Mouse (Mus musculus) left cerebral cortex, postnatal 36 days (tissue): Measurements from ENCODE around the gene Plxna1. TPM values are rescaled to one million over a fixed set of nuclear protein-coding genes. Genes with fewer than 3 reads are reported as not detected.

ENCODE experiments used
- DNase-seq, 2 experiments: peaks; one replicate each; pipeline ENCODE4 v3.0.0; 2021 to 2022; ENCODE audit warnings: low spot score in 2 of 2, mixed read lengths in 1 of 2
- intact Hi-C: fragments of 180-260 bp; cut with DNase I; formaldehyde crosslinking; loops from one replicate; pipeline ENCODE4 v1.15.1; 2025
- total RNA-seq, 2 experiments: library from RNA; stranded (reverse); gene quantifications; 2 replicates each; pipeline ENCODE4 v1.2.3; 2021

The Plxna1 gene
- total RNA-seq, 2 experiments from 2014 or later: 56.2 to 70.4 TPM

- DNase-seq: no peak
- intact Hi-C loops: no loop called here
Observed at GRCm38 (mm10) chr6:89338733-89339132, 23.7 kb downstream of the Plxna1 start.

- intact Hi-C loops: no loop called here
- DNase-seq: peak; percentile 36 to 64
Observed at GRCm38 (mm10) chr6:89337574-89337973, 24.8 kb downstream of the Plxna1 start.

GRCm38 (mm10) chr6:89333964-89334702 lies 28.3 kb downstream of the Plxna1 start:
- intact Hi-C loops: no loop called here
- DNase-seq: no peak

- DNase-seq: no peak
- intact Hi-C loops: no loop called here
Observed at GRCm38 (mm10) chr6:89330957-89331356, 31.5 kb downstream of the Plxna1 start.

- DNase-seq: no peak
- intact Hi-C loops: no loop called here
Observed at GRCm38 (mm10) chr6:89328634-89329033, 33.8 kb downstream of the Plxna1 start.

GRCm38 (mm10) chr6:89327746-89328491 lies 34.5 kb downstream of the Plxna1 start:
- no peak for DNase-seq
- intact Hi-C loops: no loop called here

GRCm38 (mm10) chr6:89324842-89325241 lies 37.6 kb downstream of the Plxna1 start:
- DNase-seq: no peak
- intact Hi-C loops: no loop called here

- intact Hi-C loops: no loop called here
- no peak for DNase-seq
Observed at GRCm38 (mm10) chr6:89315263-89315662, 47.2 kb downstream of the Plxna1 start.

GRCm38 (mm10) chr6:89311518-89311917 lies 50.9 kb downstream of the Plxna1 start:
- no peak for DNase-seq
- intact Hi-C loops: no loop called here

GRCm38 (mm10) chr6:89310236-89310635 lies 52.2 kb downstream of the Plxna1 start:
- DNase-seq: no peak
- intact Hi-C loops: no loop called here

- no peak for DNase-seq
- intact Hi-C loops: no loop called here
Observed at GRCm38 (mm10) chr6:89308213-89308973, 54.0 kb downstream of the Plxna1 start.

- peak in 1 of 2 experiments; percentile 31 for DNase-seq
- intact Hi-C loops: no loop called here
Observed at GRCm38 (mm10) chr6:89304375-89305058, 57.9 kb downstream of the Plxna1 start.

- intact Hi-C loops: no loop called here
- no peak for DNase-seq
Observed at GRCm38 (mm10) chr6:89299818-89300217, 62.6 kb downstream of the Plxna1 start.

GRCm38 (mm10) chr6:89296909-89297695 lies 65.3 kb downstream of the Plxna1 start:
- intact Hi-C loops: no loop called here
- no peak for DNase-seq

GRCm38 (mm10) chr6:89296001-89296709 lies 66.3 kb downstream of the Plxna1 start:
- intact Hi-C loops: no loop called here
- DNase-seq: no peak

GRCm38 (mm10) chr6:89294621-89295020 lies 67.8 kb downstream of the Plxna1 start:
- intact Hi-C loops: no loop called here
- no peak for DNase-seq

- intact Hi-C loops: no loop called here
- DNase-seq: no peak
Observed at GRCm38 (mm10) chr6:89291494-89291893, 70.9 kb downstream of the Plxna1 start.

GRCm38 (mm10) chr6:89288156-89288555 lies 74.3 kb downstream of the Plxna1 start:
- intact Hi-C loops: no loop called here

More at GRCm38 (mm10) chr6:89288156-89288555, 74.3 kb downstream of the Plxna1 start:
- DNase-seq: no peak
